Mouse (Mus musculus): ENCODE measurements around the gene Ephb4.

GRCm38 (mm10) chr5:137394456-137394855 lies 44.5 kb downstream of the Ephb4 start:
- TF ChIP-seq CTCF (IDR thresholded peaks at IDR 0.05) = no peak
- TF ChIP-seq POLR2A (IDR thresholded peaks at IDR 0.05; ENCODE audit: insufficient read depth, low read depth, low read length) = no peak
- TF ChIP-seq EP300 (IDR thresholded peaks at IDR 0.05; ENCODE audit: insufficient read depth, low read depth, low read length) = no peak
